10 mouse cellular contexts compared by ENCODE assay signal in genomic region chr7:45191803-45192363, GRCm38 (mm10). TPM values are rescaled to one million over a fixed set of nuclear protein-coding genes. Genes with fewer than 3 reads are reported as not detected.
DNase-seq lines count a peak whose midpoint lies in the region; ATAC-seq lines count a peak whose summit lies in the region.
"Had no signal": no experiment of that assay in that cellular context is flagged by ENCODE, and none has a peak within 500 bp of the region (broad histone marks: within the 10 kb centered on the region; RNA-seq: fewer than 3 reads in every experiment).

No protein-coding gene starts in this region.

- H3K4me2 ChIP-seq in kidney, embryonic 15.5 days = no peak overlapping the region
- H3K4me2 ChIP-seq in embryonic facial prominence, embryonic 11.5 days (ENCODE audit: low read depth, low read length) = no peak overlapping the region; the same call in 1 of the 2 replicates
- H3K4me2 ChIP-seq in limb, embryonic 12.5 days = peak overlapping the region; percentile 13
- H3K4me2 ChIP-seq: midbrain, embryonic 12.5 days had no signal

- H3K9me3 ChIP-seq in kidney, embryonic 15.5 days (replicated peaks) = no peaks in the 10 kb centered on the region
- H3K9me3 ChIP-seq in embryonic facial prominence, embryonic 11.5 days (replicated peaks; ENCODE audit: control insufficient read depth, low read length) = no peaks in the 10 kb centered on the region
- H3K9me3 ChIP-seq in limb, embryonic 12.5 days = no peaks in the 10 kb centered on the region
- H3K9me3 ChIP-seq: midbrain, embryonic 12.5 days had no signal

- H3K4me3 ChIP-seq in kidney, embryonic 15.5 days (replicated peaks) = no peak overlapping the region
- H3K4me3 ChIP-seq in embryonic facial prominence, embryonic 11.5 days (ENCODE audit: low read depth, low read length) = no peak overlapping the region
- no peak overlapping the region for H3K4me3 ChIP-seq in limb, embryonic 12.5 days (replicated peaks)
- H3K4me3 ChIP-seq: layer of hippocampus, adult 2 months; midbrain, embryonic 12.5 days had no signal

- DNase-seq in kidney, postnatal 14 days = no peak
- peak; percentile 52 for DNase-seq in ZHBTc4 (ENCODE audit: low read depth, low spot score)
- peak; percentile 79 for DNase-seq in embryonic facial prominence, embryonic 11.5 days (ENCODE audit: low spot score)
- DNase-seq in adrenal gland, adult 8-10 months = no peak
- DNase-seq in layer of hippocampus, adult 11-12 months (ENCODE audit: low spot score) = no peak
- no peak for DNase-seq in heart, adult 18-20 months

- WGBS in kidney, embryonic 15.5 days = 4% methylated on average over 8 of the region's 8 CpGs
- WGBS in embryonic facial prominence, embryonic 11.5 days = 14% methylated on average over 8 of the region's 8 CpGs
- 6% methylated on average over 8 of the region's 8 CpGs for WGBS in limb, embryonic 12.5 days

- no peaks in the 10 kb centered on the region for H3K36me3 ChIP-seq in kidney, embryonic 15.5 days
- no peaks in the 10 kb centered on the region for H3K36me3 ChIP-seq in embryonic facial prominence, embryonic 11.5 days (replicated peaks; ENCODE audit: control insufficient read depth, insufficient read depth, low read depth, low read length)
- no peaks in the 10 kb centered on the region for H3K36me3 ChIP-seq in limb, embryonic 12.5 days
- H3K36me3 ChIP-seq: midbrain, embryonic 12.5 days had no signal

- ATAC-seq in kidney, embryonic 15.5 days (replicated peaks; ENCODE audit: low FRiP score) = peak; percentile 78
- peak; percentile 54 for ATAC-seq in embryonic facial prominence, embryonic 11.5 days (replicated peaks; ENCODE audit: insufficient number of reproducible peaks, low FRiP score, low TSS enrichment, low read depth)
- ATAC-seq in limb, embryonic 12.5 days (ENCODE audit: insufficient number of reproducible peaks, insufficient read depth, low FRiP score, low TSS enrichment, low read depth) = peak; percentile 83

- H3K27me3 ChIP-seq in kidney, embryonic 15.5 days = peaks cover 44% of the 10 kb centered on the region
- H3K27me3 ChIP-seq in embryonic facial prominence, embryonic 11.5 days (ENCODE audit: control insufficient read depth, insufficient read depth, low read length) = peaks cover 2% of the 10 kb centered on the region; the same call in 1 of the 2 replicates
- peaks cover 38% of the 10 kb centered on the region for H3K27me3 ChIP-seq in limb, embryonic 12.5 days

- H3K9ac ChIP-seq in kidney, embryonic 15.5 days = no peak overlapping the region
- no peak overlapping the region for H3K9ac ChIP-seq in embryonic facial prominence, embryonic 11.5 days (replicated peaks; ENCODE audit: low read length)
- H3K9ac ChIP-seq in limb, embryonic 12.5 days (replicated peaks) = no peak overlapping the region
- H3K9ac ChIP-seq: midbrain, embryonic 12.5 days had no signal

- H3K27ac ChIP-seq in kidney, embryonic 15.5 days = peak overlapping the region; percentile 67
- no peak overlapping the region for H3K27ac ChIP-seq in embryonic facial prominence, embryonic 11.5 days (replicated peaks; ENCODE audit: low read depth, low read length)
- H3K27ac ChIP-seq in limb, embryonic 12.5 days = peak overlapping the region; percentile 78
- H3K27ac ChIP-seq: layer of hippocampus, adult 2 months; midbrain, embryonic 12.5 days had no signal

- peaks cover 26% of the 10 kb centered on the region for H3K4me1 ChIP-seq in kidney, embryonic 15.5 days
- H3K4me1 ChIP-seq in embryonic facial prominence, embryonic 11.5 days (ENCODE audit: control insufficient read depth, insufficient read depth, low read length) = peaks cover 3% of the 10 kb centered on the region
- H3K4me1 ChIP-seq in limb, embryonic 12.5 days (replicated peaks) = peaks cover 22% of the 10 kb centered on the region

RNA-seq across cellular contexts. Expression of gene Pth2, which starts 11.1 kb away (rescaled TPM):
- not detected in 2 replicates for polyA plus RNA-seq in kidney, embryonic 15.5 days (2015; fragmentation: Nextera tagmentation; extraction: Ambion mirVana)
- polyA plus RNA-seq in embryonic facial prominence, embryonic 11.5 days (2014; fragmentation: Nextera tagmentation; extraction: Ambion mirVana) = not detected in 2 replicates
- polyA plus RNA-seq in limb, embryonic 12.5 days (2016; fragmentation: Nextera tagmentation; extraction: Ambion mirVana) = not detected in 2 replicates
- not detected for total RNA-seq in adrenal gland, adult 8-10 months (2022)
- total RNA-seq in heart, adult 18-20 months (2021) = not detected
- total RNA-seq: layer of hippocampus, adult 2 months had no signal

RNA-seq across cellular contexts. Expression of gene Gfy, which starts 12.5 kb away (rescaled TPM):
- not detected in 2 replicates for polyA plus RNA-seq in kidney, embryonic 15.5 days (2015; fragmentation: Nextera tagmentation; extraction: Ambion mirVana)
- polyA plus RNA-seq in embryonic facial prominence, embryonic 11.5 days (2014; fragmentation: Nextera tagmentation; extraction: Ambion mirVana) = 0.52 and 0.81 TPM in 2 replicates
- polyA plus RNA-seq in limb, embryonic 12.5 days (2016; fragmentation: Nextera tagmentation; extraction: Ambion mirVana) = not detected in 2 replicates
- not detected for total RNA-seq in adrenal gland, adult 8-10 months (2022)
- total RNA-seq in heart, adult 18-20 months (2021) = not detected
- polyA plus RNA-seq: midbrain, embryonic 12.5 days had no signal

RNA-seq across cellular contexts. Expression of gene Ccdc155, which starts 12.8 kb away (rescaled TPM):
- 0.78 and 1.1 TPM in 2 replicates for polyA plus RNA-seq in kidney, embryonic 15.5 days (2015; fragmentation: Nextera tagmentation; extraction: Ambion mirVana)
- polyA plus RNA-seq in embryonic facial prominence, embryonic 11.5 days (2014; fragmentation: Nextera tagmentation; extraction: Ambion mirVana) = 0.41 and 0.42 TPM in 2 replicates
- polyA plus RNA-seq in limb, embryonic 12.5 days (2016; fragmentation: Nextera tagmentation; extraction: Ambion mirVana) = 1.0 and 1.7 TPM in 2 replicates
- total RNA-seq in adrenal gland, adult 8-10 months (2022) = 1 to 10 TPM in 1 of 4 experiments, under 1 TPM in 3; 0.12 to 1.2 (median 0.29) TPM
- under 1 TPM in 1 of 2 experiments, not detected in 1; 0.46 TPM for total RNA-seq in heart, adult 18-20 months (2021)

RNA-seq across cellular contexts. Expression of gene Dkkl1, which starts 20.1 kb away (rescaled TPM):
- 0.97 and 1.4 TPM in 2 replicates for polyA plus RNA-seq in kidney, embryonic 15.5 days (2015; fragmentation: Nextera tagmentation; extraction: Ambion mirVana)
- polyA plus RNA-seq in embryonic facial prominence, embryonic 11.5 days (2014; fragmentation: Nextera tagmentation; extraction: Ambion mirVana) = 1.8 and 2.3 TPM in 2 replicates
- 0.80 and 1.2 TPM in 2 replicates for polyA plus RNA-seq in limb, embryonic 12.5 days (2016; fragmentation: Nextera tagmentation; extraction: Ambion mirVana)
- not detected for total RNA-seq in adrenal gland, adult 8-10 months (2022)
- not detected for total RNA-seq in heart, adult 18-20 months (2021)

RNA-seq across cellular contexts. Expression of gene Tead2, which starts 23.7 kb away (rescaled TPM):
- 196 and 207 TPM in 2 replicates for polyA plus RNA-seq in kidney, embryonic 15.5 days (2015; fragmentation: Nextera tagmentation; extraction: Ambion mirVana)
- 276 and 285 TPM in 2 replicates for polyA plus RNA-seq in embryonic facial prominence, embryonic 11.5 days (2014; fragmentation: Nextera tagmentation; extraction: Ambion mirVana)
- 316 and 326 TPM in 2 replicates for polyA plus RNA-seq in limb, embryonic 12.5 days (2016; fragmentation: Nextera tagmentation; extraction: Ambion mirVana)
- 10 to 100 TPM; 10.7 to 14.1 (median 12.0) TPM for total RNA-seq in adrenal gland, adult 8-10 months (2022)
- 1 to 10 TPM; 6.4 to 7.7 TPM for total RNA-seq in heart, adult 18-20 months (2021)

Comparison
In these comparisons a context has a peak if more than half of its experiments do, and no peak if none do; other contexts are left out.
1. DNase-seq: peak in ZHBTc4 (single experiment) and embryonic facial prominence, embryonic 11.5 days (single experiment); none in kidney, postnatal 14 days (single experiment), adrenal gland, adult 8-10 months (single experiment), layer of hippocampus, adult 11-12 months (single experiment) and heart, adult 18-20 months (0 of 2).
2. Peak in every context shown above with its lines, with median percentiles within 50 percentile points of each other: ATAC-seq.